Mouse (Mus musculus): ENCODE data around the gene Sema3b. TPM values are rescaled to one million over a fixed set of nuclear protein-coding genes. Genes with fewer than 3 reads are reported as not detected.

The Sema3b gene
- polyA plus RNA-seq, 1 experiment from 2014 or later = 13.6 TPM

GRCm38 (mm10) chr9:107644495-107645152 lies 35.6 kb upstream of the Sema3b start:
- Histone ChIP-seq H3K4me3 (peak overlapping the region; percentile 39), H3K27me3 (no peaks in the 10 kb centered on the region), H3K4me2 (peak overlapping the region; percentile 53), H3K27ac (peak overlapping the region; percentile 51; the same call in 1 of the 2 replicates), H3K4me1 (peaks cover 14% of the 10 kb centered on the region; the same call in 1 of the 2 replicates), H3K9ac (0 out of 2 replicates have a peak overlapping the region, but pooled peaks have one; percentile 11), H3K36me3 (no peaks in the 10 kb centered on the region), H3K9me3 (no peaks in the 10 kb centered on the region)
- peak; percentile 82 for ATAC-seq (ENCODE audit: insufficient number of reproducible peaks, low FRiP score, low TSS enrichment, low read depth)
- 5% methylated on average over 35 of the region's 35 CpGs for WGBS

DNA sequence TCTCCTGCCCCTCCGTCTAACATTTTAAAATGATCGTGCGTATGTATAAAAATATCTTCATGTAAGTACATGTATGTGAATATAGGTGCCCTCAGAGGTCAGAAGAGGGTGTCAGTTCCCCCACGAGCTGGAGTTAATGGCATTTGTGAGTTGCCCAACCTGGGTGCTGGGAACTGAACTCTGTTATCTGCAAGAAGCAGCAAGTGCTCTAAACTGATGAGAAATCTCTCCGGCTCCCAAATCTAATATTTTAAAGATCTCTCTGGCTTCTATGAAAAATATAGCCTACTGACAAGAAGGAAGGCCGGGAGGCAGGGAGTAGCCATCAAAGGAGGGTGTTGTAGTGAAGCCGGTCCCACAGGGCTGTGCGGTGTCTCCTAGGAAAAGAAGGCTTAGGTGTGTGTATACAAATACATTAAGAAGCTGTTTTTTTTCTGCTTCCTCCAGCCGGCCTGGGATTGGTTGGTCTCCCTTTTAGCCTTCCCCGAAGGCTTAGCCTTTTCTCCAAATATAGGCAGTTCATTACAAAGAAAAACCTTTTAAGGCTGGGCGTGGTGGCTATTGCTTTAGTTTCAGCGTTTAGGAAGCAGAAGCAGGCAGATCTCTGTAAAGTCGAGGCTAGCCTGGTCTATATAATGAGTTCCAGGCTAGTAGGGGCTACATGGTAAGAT lies 34.6 kb upstream of the Sema3b start:
- no peak for ATAC-seq (ENCODE audit: insufficient number of reproducible peaks, low FRiP score, low TSS enrichment, low read depth)
- H3K9me3 ChIP-seq = no peaks in the 10 kb centered on the region
- H3K4me3 ChIP-seq = no peak overlapping the region
- H3K36me3 ChIP-seq = no peaks in the 10 kb centered on the region
- WGBS = 92% methylated on average over 13 of the region's 13 CpGs
- 0 out of 2 replicates have a peak overlapping the region, but pooled peaks have one; percentile 51 for H3K27ac ChIP-seq
- H3K4me2 ChIP-seq = no peak overlapping the region
- no peaks in the 10 kb centered on the region for H3K27me3 ChIP-seq
- H3K9ac ChIP-seq = no peak overlapping the region
- peaks cover 11% of the 10 kb centered on the region; the same call in 1 of the 2 replicates for H3K4me1 ChIP-seq

- no peak for ATAC-seq (ENCODE audit: insufficient number of reproducible peaks, low FRiP score, low TSS enrichment, low read depth)
- no peak overlapping the region for H3K9ac ChIP-seq
- no peaks in the 10 kb centered on the region for H3K9me3 ChIP-seq
- H3K27me3 ChIP-seq = no peaks in the 10 kb centered on the region
- no peak overlapping the region for H3K4me2 ChIP-seq
- 33% methylated on average over 8 of the region's 8 CpGs for WGBS
- peaks cover 15% of the 10 kb centered on the region for H3K4me1 ChIP-seq
- H3K36me3 ChIP-seq = no peaks in the 10 kb centered on the region
- no peak overlapping the region for H3K4me3 ChIP-seq
- H3K27ac ChIP-seq = no peak overlapping the region
Observed at GRCm38 (mm10) chr9:107641666-107642065, 32.6 kb upstream of the Sema3b start.

DNA sequence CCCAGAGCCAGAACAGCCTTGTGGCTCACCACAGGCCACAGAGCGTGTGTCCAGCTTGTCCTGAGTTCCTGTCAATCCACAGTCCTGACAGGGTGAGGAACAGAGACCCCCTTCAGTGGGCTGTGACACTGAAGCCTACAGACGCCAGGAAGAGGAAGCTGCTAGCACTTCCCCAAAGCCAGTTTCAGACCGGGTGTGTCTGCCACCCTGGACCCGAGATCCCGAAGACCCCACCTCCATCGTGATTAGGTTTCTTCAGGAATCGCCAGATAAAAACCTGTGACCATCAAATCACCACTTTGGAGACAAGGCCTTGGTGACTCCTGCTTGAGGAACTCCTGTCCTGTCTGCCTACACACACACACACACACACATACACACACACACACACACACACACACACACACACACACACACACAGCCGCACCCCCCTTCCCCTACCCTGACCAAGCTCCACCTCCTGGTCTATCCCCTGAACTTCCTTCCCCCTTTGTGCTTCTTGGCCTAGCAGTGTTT lies 31.3 kb upstream of the Sema3b start:
- H3K4me1 ChIP-seq = peaks cover 24% of the 10 kb centered on the region
- 54% methylated on average over 8 of the region's 8 CpGs for WGBS
- H3K9me3 ChIP-seq = no peaks in the 10 kb centered on the region
- H3K4me3 ChIP-seq = no peak overlapping the region
- H3K27ac ChIP-seq = peak overlapping the region; percentile 5; the same call in 1 of the 2 replicates
- H3K36me3 ChIP-seq = no peaks in the 10 kb centered on the region
- no peak for ATAC-seq (ENCODE audit: insufficient number of reproducible peaks, low FRiP score, low TSS enrichment, low read depth)
- H3K27me3 ChIP-seq = no peaks in the 10 kb centered on the region
- H3K9ac ChIP-seq = no peak overlapping the region
- H3K4me2 ChIP-seq = no peak overlapping the region

GRCm38 (mm10) chr9:107637070-107637469 lies 28.0 kb upstream of the Sema3b start:
- 35% methylated on average over 7 of the region's 7 CpGs for WGBS
- H3K4me2 ChIP-seq = no peak overlapping the region
- H3K4me1 ChIP-seq = peaks cover 27% of the 10 kb centered on the region
- H3K4me3 ChIP-seq = no peak overlapping the region
- no peak for ATAC-seq (ENCODE audit: insufficient number of reproducible peaks, low FRiP score, low TSS enrichment, low read depth)
- H3K27me3 ChIP-seq = no peaks in the 10 kb centered on the region
- H3K9ac ChIP-seq = no peak overlapping the region
- no peaks in the 10 kb centered on the region for H3K36me3 ChIP-seq
- H3K27ac ChIP-seq = peak overlapping the region; percentile 22; the same call in 1 of the 2 replicates
- no peaks in the 10 kb centered on the region for H3K9me3 ChIP-seq

- Histone ChIP-seq H3K36me3 (no peaks in the 10 kb centered on the region), H3K27ac (peak within 1 kb of the TSS; percentile 89), H3K9ac (peak within 1 kb of the TSS; percentile 91), H3K4me1 (peaks cover 44% of the 10 kb centered on the region), H3K4me2 (peak within 1 kb of the TSS; percentile 93), H3K27me3 (no peaks in the 10 kb centered on the region), H3K9me3 (no peaks in the 10 kb centered on the region), H3K4me3 (peak within 1 kb of the TSS; percentile 90)
- 3% methylated on average over 38 of the region's 38 CpGs for WGBS
- ATAC-seq (ENCODE audit: insufficient number of reproducible peaks, low FRiP score, low TSS enrichment, low read depth) = peak; percentile 94
Observed at GRCm38 (mm10) chr9:107635279-107636028, 26.4 kb upstream of the Sema3b start, which contains the start of gene Gnai2. Gene Gnai2, minus strand, starts transcription at chr9:107635367.

DNA sequence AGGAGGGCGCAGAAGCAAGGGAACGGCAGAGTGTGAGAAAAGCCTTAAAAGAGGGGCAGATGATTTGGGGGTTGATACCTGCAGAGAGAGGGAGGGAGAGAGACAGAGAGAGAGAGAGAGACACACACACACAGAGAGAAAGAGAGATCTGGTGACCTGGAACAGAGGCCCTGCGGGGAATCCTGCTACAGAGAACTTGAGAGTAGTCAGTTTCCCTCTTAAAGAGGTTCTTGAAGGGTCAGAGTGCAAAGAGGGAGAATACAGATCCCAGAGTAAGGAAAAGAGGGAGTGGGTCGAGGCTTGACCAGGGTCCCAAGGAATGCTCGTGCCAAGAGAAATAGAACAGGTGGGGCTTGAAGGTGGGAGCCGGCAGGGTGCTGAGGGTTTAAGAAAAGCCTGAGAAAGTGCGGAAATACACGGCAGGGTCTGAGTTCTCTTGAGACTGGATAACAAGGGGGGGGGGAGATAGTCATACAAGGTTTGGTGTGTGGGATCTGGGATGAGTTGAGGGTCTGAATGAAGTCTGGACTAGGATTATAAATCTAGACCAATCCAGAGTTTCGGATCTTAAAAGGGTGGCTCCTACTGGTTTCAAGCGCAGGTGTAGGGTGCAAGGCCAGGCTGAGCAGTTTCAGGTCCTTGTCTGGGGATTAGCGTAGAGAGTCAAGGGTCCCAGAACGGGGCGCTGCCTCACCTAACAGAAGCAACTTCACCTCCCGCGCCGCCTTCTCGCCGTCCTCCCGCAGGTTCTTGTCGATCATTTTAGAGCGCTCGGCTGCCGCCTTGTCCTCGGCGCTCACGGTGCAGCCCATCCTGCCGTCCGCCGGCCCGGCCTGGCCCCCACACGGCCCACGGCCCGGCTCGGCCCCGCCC lies 25.6 kb upstream of the Sema3b start:
- no peak for ATAC-seq (ENCODE audit: insufficient number of reproducible peaks, low FRiP score, low TSS enrichment, low read depth)
- peaks cover 52% of the 10 kb centered on the region for H3K4me1 ChIP-seq
- H3K27me3 ChIP-seq = no peaks in the 10 kb centered on the region
- H3K4me2 ChIP-seq = peak overlapping the region; percentile 93
- peak overlapping the region; percentile 89 for H3K27ac ChIP-seq
- peaks cover 3% of the 10 kb centered on the region; the same call in 1 of the 2 replicates for H3K36me3 ChIP-seq
- peak overlapping the region; percentile 91 for H3K9ac ChIP-seq
- 2% methylated on average over 35 of the region's 35 CpGs for WGBS
- H3K9me3 ChIP-seq = no peaks in the 10 kb centered on the region
- peak overlapping the region; percentile 90 for H3K4me3 ChIP-seq

DNA sequence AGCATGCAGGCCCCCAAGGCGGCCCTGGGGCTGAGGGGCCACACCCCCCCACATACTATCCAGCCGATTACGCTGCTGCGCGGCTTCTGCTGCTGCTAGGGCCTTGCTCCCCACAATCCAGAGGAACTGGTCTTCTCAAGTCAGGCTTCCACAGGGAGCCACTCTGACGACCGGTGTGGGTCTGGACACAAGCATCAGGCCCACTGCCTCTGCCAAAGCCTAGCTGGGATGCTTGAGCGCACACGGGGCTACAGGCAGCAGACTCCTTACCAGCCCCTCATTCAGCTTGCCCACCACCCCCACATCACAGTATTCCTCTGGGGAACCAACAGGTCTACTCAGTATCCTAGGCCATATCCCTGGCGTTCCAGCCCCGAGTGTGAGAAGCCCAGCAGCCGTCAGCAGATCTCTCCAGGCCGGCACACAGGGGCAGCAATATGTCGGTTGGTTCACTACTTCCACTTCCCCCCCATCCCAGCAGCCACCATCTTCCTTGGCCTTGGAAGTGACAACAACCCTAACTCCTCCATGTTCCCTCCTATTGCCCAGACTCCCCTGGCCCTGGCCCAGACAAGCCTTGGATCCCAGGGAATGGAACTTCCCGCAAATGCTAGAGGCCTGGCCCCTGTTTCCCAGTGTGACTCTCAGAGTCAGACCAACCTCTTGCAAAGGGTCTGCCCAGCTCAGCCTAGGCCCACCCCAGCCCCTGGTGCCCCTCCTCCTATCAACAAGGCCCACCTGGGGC lies 24.8 kb upstream of the Sema3b start:
- no peaks in the 10 kb centered on the region for H3K9me3 ChIP-seq
- peak overlapping the region; percentile 90 for H3K4me3 ChIP-seq
- no peak for ATAC-seq (ENCODE audit: insufficient number of reproducible peaks, low FRiP score, low TSS enrichment, low read depth)
- peak overlapping the region; percentile 89 for H3K27ac ChIP-seq
- WGBS = under 1% methylated on average over 15 of the region's 15 CpGs
- peak overlapping the region; percentile 91 for H3K9ac ChIP-seq
- peaks cover 3% of the 10 kb centered on the region; the same call in 1 of the 2 replicates for H3K36me3 ChIP-seq
- H3K27me3 ChIP-seq = no peaks in the 10 kb centered on the region
- H3K4me1 ChIP-seq = peaks cover 60% of the 10 kb centered on the region
- H3K4me2 ChIP-seq = peak overlapping the region; percentile 93

- Histone ChIP-seq H3K4me1 (peaks cover 66% of the 10 kb centered on the region), H3K4me2 (peak overlapping the region; percentile 93), H3K27me3 (no peaks in the 10 kb centered on the region), H3K36me3 (peaks cover 7% of the 10 kb centered on the region; the same call in 1 of the 2 replicates), H3K9me3 (no peaks in the 10 kb centered on the region), H3K27ac (peak overlapping the region; percentile 89), H3K4me3 (peak overlapping the region; percentile 90), H3K9ac (peak overlapping the region; percentile 91)
- ATAC-seq (ENCODE audit: insufficient number of reproducible peaks, low FRiP score, low TSS enrichment, low read depth) = peak; percentile 37; the same call in 1 of the 2 replicates
- 2% methylated on average over 33 of the region's 33 CpGs for WGBS
Observed at GRCm38 (mm10) chr9:107633091-107633660, 24.1 kb upstream of the Sema3b start.

GRCm38 (mm10) chr9:107632478-107632877 lies 23.4 kb upstream of the Sema3b start:
- Histone ChIP-seq H3K9me3 (no peaks in the 10 kb centered on the region), H3K9ac (peak overlapping the region; percentile 91; the same call in 1 of the 2 replicates), H3K4me1 (peaks cover 73% of the 10 kb centered on the region), H3K27me3 (no peaks in the 10 kb centered on the region), H3K4me2 (peak overlapping the region; percentile 93), H3K4me3 (peak overlapping the region; percentile 90), H3K27ac (peak overlapping the region; percentile 89), H3K36me3 (peaks cover 7% of the 10 kb centered on the region; the same call in 1 of the 2 replicates)
- 31% methylated on average over 6 of the region's 6 CpGs for WGBS
- no peak for ATAC-seq (ENCODE audit: insufficient number of reproducible peaks, low FRiP score, low TSS enrichment, low read depth)
